Mouse (Mus musculus) erythroblast, embryonic 14.5 days (primary cell): ENCODE measurements around the gene Zbtb34. TPM values are rescaled to one million over a fixed set of nuclear protein-coding genes. Genes with fewer than 3 reads are reported as not detected.

Experiments
- H3K27me3 ChIP-seq: 2 replicates; pipeline ENCODE4 v1.6.1; 2012; ENCODE audit warnings: inconsistent platforms; ENCODE audit not compliant: control insufficient read depth
- H3K36me3 ChIP-seq: 2 replicates; pipeline ENCODE4 v1.6.1; 2012; ENCODE audit warnings: mild to moderate bottlenecking, inconsistent platforms; ENCODE audit not compliant: control insufficient read depth
- H3K4me1 ChIP-seq: 2 replicates; pipeline ENCODE4 v1.6.1; 2012; ENCODE audit warnings: inconsistent platforms; ENCODE audit not compliant: control insufficient read depth
- H3K4me3 ChIP-seq: replicated peaks from 2 replicates; pipeline ENCODE3; 2012; ENCODE audit warnings: moderate library complexity, mild to moderate bottlenecking, inconsistent platforms
- H3K9me3 ChIP-seq: 2 replicates; pipeline ENCODE4 v1.6.1; 2012; ENCODE audit warnings: low read length, inconsistent platforms, mixed read lengths; ENCODE audit not compliant: control insufficient read depth
- GATA1 ChIP-seq: IDR thresholded peaks from 2 replicates; pipeline ENCODE4 v1.6.1; 2012; ENCODE audit warnings: low read length, inconsistent platforms, mixed read lengths
- TAL1 ChIP-seq: IDR thresholded peaks from 3 replicates; pipeline ENCODE4 v1.6.1; 2012; ENCODE audit warnings: low read length, inconsistent platforms, mixed read lengths
- polyA plus RNA-seq: library from polyadenylated mRNA; stranded (reverse); fragments of >175 nt; gene quantifications from 2 replicates; pipeline ENCODE4 v1.2.3, GENCODE M21; 2012

The Zbtb34 gene
- polyA plus RNA-seq, 1 experiment, result 0.03 TPM

DNA sequence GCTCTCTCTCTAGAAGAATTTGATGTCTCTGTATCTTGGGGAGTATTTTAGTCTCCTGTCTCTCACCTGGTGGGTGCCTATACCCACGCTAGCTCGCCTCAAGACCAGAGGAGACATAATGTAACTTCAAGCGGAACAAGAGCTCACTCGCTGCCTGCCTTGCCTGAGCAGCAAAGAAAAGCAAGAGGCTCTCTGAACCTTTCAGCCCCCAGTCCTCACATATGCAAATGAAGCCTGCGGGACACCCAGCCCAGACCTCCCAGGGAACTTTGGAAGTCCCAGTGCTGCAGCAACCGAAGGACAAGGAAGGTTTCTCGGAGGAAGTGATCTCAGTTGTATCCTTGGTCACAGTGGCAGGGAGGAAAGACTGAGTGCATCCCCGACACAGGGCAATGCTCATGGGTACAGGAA is 8.4 kb upstream of the Zbtb34 start:
- Histone ChIP-seq H3K9me3 (no peaks in the 10 kb centered on the region), H3K27me3 (peaks cover 43% of the 10 kb centered on the region), H3K4me1 (no peaks in the 10 kb centered on the region), H3K36me3 (no peaks in the 10 kb centered on the region), H3K4me3 (no peak overlapping the region)
- TF ChIP-seq GATA1, result no peak
- TF ChIP-seq TAL1, result no peak

DNA sequence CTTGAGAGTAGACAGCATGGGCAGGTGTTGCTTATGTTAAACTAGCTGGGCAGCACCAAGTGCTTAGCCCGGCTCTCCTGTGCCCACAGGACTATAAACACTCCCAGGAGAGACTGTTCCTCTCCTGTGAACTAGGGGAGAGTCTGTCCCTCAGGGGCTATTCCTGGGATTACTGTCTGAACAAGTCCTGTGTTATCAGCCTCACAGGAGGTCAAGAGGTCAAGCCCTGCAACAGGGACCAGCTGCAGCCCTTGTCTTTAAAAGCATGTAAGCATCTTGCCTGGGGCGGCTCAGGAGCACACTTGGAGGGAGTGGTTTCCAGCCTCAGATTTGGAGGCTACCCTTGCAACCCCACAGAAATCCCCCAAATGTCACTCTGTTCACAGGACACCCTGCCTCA is 7.3 kb upstream of the Zbtb34 start:
- no peaks in the 10 kb centered on the region for H3K9me3 ChIP-seq
- H3K36me3 ChIP-seq, result no peaks in the 10 kb centered on the region
- peaks cover 43% of the 10 kb centered on the region for H3K27me3 ChIP-seq
- TF ChIP-seq GATA1, result no peak
- TF ChIP-seq TAL1, result no peak
- H3K4me3 ChIP-seq, result no peak overlapping the region
- no peaks in the 10 kb centered on the region for H3K4me1 ChIP-seq

GRCm38 (mm10) chr2:33437184-33437583 is 6.1 kb upstream of the Zbtb34 start:
- H3K27me3 ChIP-seq, result peaks cover 43% of the 10 kb centered on the region
- TF ChIP-seq GATA1 (no peak), TAL1 (no peak)
- no peaks in the 10 kb centered on the region for H3K9me3 ChIP-seq
- H3K36me3 ChIP-seq, result no peaks in the 10 kb centered on the region
- no peak overlapping the region for H3K4me3 ChIP-seq
- no peaks in the 10 kb centered on the region; the same call in 1 of the 2 replicates for H3K4me1 ChIP-seq

DNA sequence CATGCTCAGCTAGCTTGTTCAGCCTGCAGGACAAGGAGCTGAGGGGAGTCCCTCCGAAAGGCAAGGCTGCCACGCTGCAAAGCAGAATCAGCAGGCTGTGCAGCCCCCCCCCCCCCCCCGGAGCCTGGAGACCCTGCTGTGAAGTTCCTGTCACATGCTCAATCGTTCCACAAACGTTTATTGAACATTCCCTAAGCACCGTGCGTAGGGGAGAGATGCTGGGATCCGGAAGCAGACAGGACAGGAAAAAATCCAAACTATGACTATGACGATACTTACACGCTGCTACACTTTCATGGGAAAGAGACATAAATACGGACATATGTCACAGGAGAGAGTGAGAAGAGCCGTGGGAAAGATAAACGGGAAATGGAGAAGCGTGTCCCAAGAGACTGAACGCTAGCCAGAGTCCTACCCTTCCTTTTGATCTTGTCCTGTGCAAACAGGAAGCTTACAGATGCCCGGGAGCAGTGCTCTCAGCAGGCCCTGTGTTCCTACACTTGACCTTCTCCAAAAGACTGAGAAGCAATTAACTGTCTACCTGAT is 5.0 kb upstream of the Zbtb34 start:
- H3K9me3 ChIP-seq, result no peaks in the 10 kb centered on the region
- peaks cover 43% of the 10 kb centered on the region for H3K27me3 ChIP-seq
- peaks cover 8% of the 10 kb centered on the region for H3K4me1 ChIP-seq
- H3K36me3 ChIP-seq, result no peaks in the 10 kb centered on the region
- H3K4me3 ChIP-seq, result no peak overlapping the region
- TF ChIP-seq GATA1 (no peak), TAL1 (no peak)

- Histone ChIP-seq H3K27me3 (peaks cover 43% of the 10 kb centered on the region), H3K4me1 (peaks cover 17% of the 10 kb centered on the region), H3K9me3 (no peaks in the 10 kb centered on the region), H3K36me3 (no peaks in the 10 kb centered on the region), H3K4me3 (no peak overlapping the region)
- no peak for TF ChIP-seq TAL1
- no peak for TF ChIP-seq GATA1
These were observed 4.0 kb upstream of the Zbtb34 start for GRCm38 (mm10) chr2:33435036-33435650.

GRCm38 (mm10) chr2:33432877-33433276 is 1.8 kb upstream of the Zbtb34 start:
- Histone ChIP-seq H3K27me3 (peaks cover 25% of the 10 kb centered on the region), H3K9me3 (no peaks in the 10 kb centered on the region), H3K4me1 (peaks cover 31% of the 10 kb centered on the region), H3K36me3 (peaks cover 2% of the 10 kb centered on the region; the same call in 1 of the 2 replicates), H3K4me3 (no peak overlapping the region)
- TF ChIP-seq GATA1 (no peak), TAL1 (no peak)

GRCm38 (mm10) chr2:33430081-33430770 is 898 bp downstream of the Zbtb34 start:
- Histone ChIP-seq H3K4me1 (peaks cover 33% of the 10 kb centered on the region), H3K9me3 (no peaks in the 10 kb centered on the region), H3K27me3 (peaks cover 3% of the 10 kb centered on the region), H3K4me3 (peak overlapping the region; percentile 90), H3K36me3 (peaks cover 17% of the 10 kb centered on the region)
- TF ChIP-seq TAL1 (no peak), GATA1 (no peak)

GRCm38 (mm10) chr2:33429339-33429738 is 1.8 kb downstream of the Zbtb34 start:
- TF ChIP-seq TAL1 (no peak), GATA1 (no peak)
- Histone ChIP-seq H3K36me3 (peaks cover 17% of the 10 kb centered on the region), H3K9me3 (no peaks in the 10 kb centered on the region), H3K4me3 (peak overlapping the region; percentile 90), H3K4me1 (peaks cover 33% of the 10 kb centered on the region), H3K27me3 (no peaks in the 10 kb centered on the region)

GRCm38 (mm10) chr2:33426640-33427398 is 4.3 kb downstream of the Zbtb34 start:
- no peaks in the 10 kb centered on the region for H3K27me3 ChIP-seq
- peaks cover 30% of the 10 kb centered on the region for H3K4me1 ChIP-seq
- TF ChIP-seq TAL1 (no peak), GATA1 (no peak)
- H3K36me3 ChIP-seq, result peaks cover 29% of the 10 kb centered on the region
- no peak overlapping the region for H3K4me3 ChIP-seq
- H3K9me3 ChIP-seq, result no peaks in the 10 kb centered on the region
